Mouse (Mus musculus) liver, embryonic 15.5 days (tissue): ENCODE data around the gene Tent2. TPM values are rescaled to one million over a fixed set of nuclear protein-coding genes. Genes with fewer than 3 reads are reported as not detected.
"Not testable (repeated sequence)": the region's sequence is repeated elsewhere in the genome, so short reads cannot be mapped to it uniquely, and the experiment has no call there.

ENCODE experiments used
- ATAC-seq: fragments of 200-750 bp; cut with Nextera tagmentation; 2 replicates; pipeline ENCODE4 v1.8.0; 2017; ENCODE audit warnings: moderate number of reproducible peaks, mild to moderate bottlenecking, moderate library complexity; ENCODE audit not compliant: insufficient read depth
- H3K27ac ChIP-seq: fragments of 300-500 bp; sonication (generic); replicated peaks from 2 replicates; pipeline ENCODE4 v1.5.1; 2015; ENCODE audit warnings: mild to moderate bottlenecking, inconsistent platforms
- H3K27me3 ChIP-seq: fragments of 300-500 bp; sonication (generic); 2 replicates; pipeline ENCODE4 v1.6.1; 2015; ENCODE audit warnings: mild to moderate bottlenecking, inconsistent platforms
- H3K36me3 ChIP-seq: fragments of 300-500 bp; sonication (generic); replicated peaks from 2 replicates; pipeline ENCODE4 v1.6.1; 2015; ENCODE audit warnings: moderate library complexity, mild to moderate bottlenecking, inconsistent platforms
- H3K4me1 ChIP-seq: fragments of 300-500 bp; sonication (generic); replicated peaks from 2 replicates; pipeline ENCODE4 v1.6.1; 2015; ENCODE audit warnings: inconsistent platforms
- H3K4me2 ChIP-seq: fragments of 300-500 bp; sonication (generic); 2 replicates; pipeline ENCODE4 v1.6.1; 2015; ENCODE audit warnings: moderate library complexity, mild to moderate bottlenecking, inconsistent platforms
- H3K4me3 ChIP-seq: fragments of 300-500 bp; sonication (generic); replicated peaks from 2 replicates; pipeline ENCODE4 v1.5.1; 2015; ENCODE audit warnings: mild to moderate bottlenecking, inconsistent platforms
- H3K9ac ChIP-seq: fragments of 300-500 bp; sonication (generic); 2 replicates; pipeline ENCODE4 v1.6.1; 2015; ENCODE audit warnings: moderate library complexity, mild to moderate bottlenecking, inconsistent platforms
- H3K9me3 ChIP-seq: fragments of 300-500 bp; sonication (generic); replicated peaks from 2 replicates; pipeline ENCODE4 v1.6.1; 2016; ENCODE audit warnings: inconsistent platforms
- WGBS: fragments of 180-500 bp; shearing (Covaris S2); methylation state at CpG from one replicate; pipeline ENCODE4 v1.1.7; 2015; ENCODE audit warnings: mixed read lengths; ENCODE audit not compliant: insufficient replicate concordance; 5-methylcytosine and 5-hydroxymethylcytosine counted together
- polyA plus RNA-seq: library from polyadenylated mRNA; unstranded; fragments of >200 nt; fragmentation: Nextera tagmentation; extraction: Ambion mirVana; gene quantifications from 2 replicates; pipeline ENCODE4 v1.2.1, GENCODE M21; 2015

Tent2 gene
- polyA plus RNA-seq, 1 experiment from 2014 or later, result 33.8 TPM

DNA sequence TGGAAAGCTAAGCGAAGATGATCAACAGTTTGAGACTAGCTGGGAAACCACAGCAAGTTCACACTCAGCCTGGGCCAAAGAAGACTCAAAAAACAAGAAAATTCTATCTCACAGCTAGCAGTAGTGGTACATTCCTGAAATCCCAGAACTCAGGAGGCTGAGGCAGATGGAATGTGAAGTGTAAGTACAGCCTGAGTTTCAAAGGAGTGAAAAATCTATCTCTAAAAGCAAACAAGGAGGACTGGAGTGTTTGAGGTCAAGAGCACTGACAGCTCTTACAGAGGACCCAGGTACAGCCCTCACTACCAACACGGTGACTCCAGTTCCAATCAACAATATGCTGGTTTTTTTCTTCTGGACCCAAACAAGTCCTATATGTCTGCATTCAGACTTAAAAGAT, 2.8 kb downstream of the Tent2 start:
- no peak overlapping the region; the same call in 1 of the 2 replicates for H3K27ac ChIP-seq
- peaks cover 14% of the 10 kb centered on the region for H3K36me3 ChIP-seq
- no peak overlapping the region for H3K9ac ChIP-seq
- peaks cover 26% of the 10 kb centered on the region for H3K4me1 ChIP-seq
- ATAC-seq, result no peak
- H3K4me3 ChIP-seq, result no peak overlapping the region
- H3K9me3 ChIP-seq, result no peaks in the 10 kb centered on the region
- WGBS, result 71% methylated on average over 2 of the region's 2 CpGs
- H3K27me3 ChIP-seq, result no peaks in the 10 kb centered on the region
- H3K4me2 ChIP-seq, result peak overlapping the region; percentile 21; the same call in 1 of the 2 replicates

DNA sequence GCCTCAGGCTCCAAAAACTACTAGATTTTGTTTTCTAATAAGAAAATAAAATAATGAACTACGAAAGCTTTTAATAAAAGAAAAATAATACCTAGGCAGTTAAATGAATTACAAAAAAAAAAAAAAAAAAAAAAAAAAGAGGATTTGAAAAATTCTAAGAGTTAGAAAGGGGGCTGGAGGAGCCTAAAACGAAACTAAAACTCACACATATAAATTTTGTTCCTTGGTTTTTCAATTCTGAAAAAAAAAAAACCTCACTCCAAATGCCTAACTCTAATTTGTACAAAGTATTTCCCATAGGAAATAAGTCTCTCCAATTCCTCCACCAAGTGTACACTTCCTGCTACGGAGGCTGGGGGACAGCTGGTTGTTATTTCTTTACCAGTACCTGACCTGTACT, 3.4 kb downstream of the Tent2 start:
- Histone ChIP-seq H3K36me3 (peaks cover 18% of the 10 kb centered on the region), H3K27ac (no peak overlapping the region; the same call in 1 of the 2 replicates), H3K9ac (no peak overlapping the region), H3K4me2 (peak overlapping the region; percentile 21; the same call in 1 of the 2 replicates), H3K4me1 (peaks cover 26% of the 10 kb centered on the region), H3K9me3 (no peaks in the 10 kb centered on the region), H3K4me3 (no peak overlapping the region), H3K27me3 (no peaks in the 10 kb centered on the region)
- ATAC-seq, result no peak
- 65% methylated on average over 3 of the region's 3 CpGs for WGBS

DNA sequence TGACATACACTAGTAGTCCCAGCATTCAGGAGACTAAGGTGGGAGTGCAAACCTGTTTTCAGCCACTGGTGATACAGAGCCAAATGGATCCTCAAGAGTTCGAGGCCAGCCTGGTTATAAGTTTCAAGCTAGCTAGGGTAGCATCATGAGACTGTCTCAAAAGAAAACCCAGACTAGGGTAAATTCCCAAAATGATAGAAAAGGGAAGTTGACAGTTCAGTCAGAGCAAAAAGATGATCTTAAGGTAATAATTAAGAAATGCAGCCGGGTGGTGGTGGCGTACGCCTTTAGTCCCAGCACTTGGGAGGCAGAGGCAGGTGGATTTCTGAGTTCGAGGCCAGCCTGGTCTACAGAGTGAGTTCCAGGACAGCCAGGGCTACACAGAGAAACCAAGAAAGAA, 4.4 kb downstream of the Tent2 start:
- not testable (repeated sequence) for H3K4me3 ChIP-seq, ATAC-seq, H3K27ac ChIP-seq, H3K9me3 ChIP-seq, H3K4me2 ChIP-seq, H3K9ac ChIP-seq, H3K27me3 ChIP-seq
- Histone ChIP-seq H3K4me1 (peaks cover 24% of the 10 kb centered on the region), H3K36me3 (peaks cover 27% of the 10 kb centered on the region)
- WGBS, result 88% methylated on average over 5 of the region's 5 CpGs

DNA sequence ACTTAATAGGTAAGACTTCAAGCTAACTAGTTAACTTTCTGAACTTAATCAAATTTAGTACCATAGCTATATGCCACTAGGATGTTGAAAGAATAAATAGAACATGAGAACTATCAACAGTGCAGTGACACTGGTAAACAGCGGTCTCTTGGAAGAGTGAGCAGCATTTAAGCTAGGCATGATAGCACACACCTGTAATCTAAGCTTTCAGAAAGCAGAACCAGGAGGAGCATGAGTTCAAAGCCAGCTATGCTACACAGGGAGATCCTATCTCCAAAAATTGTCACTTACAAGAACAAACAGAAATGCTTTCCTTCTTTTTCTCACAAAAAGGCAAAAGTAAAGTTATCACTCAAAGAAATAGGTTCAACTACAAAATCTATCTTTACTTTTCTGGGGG, 11.8 kb downstream of the Tent2 start:
- Histone ChIP-seq H3K4me2 (no peak overlapping the region), H3K4me1 (peaks cover 6% of the 10 kb centered on the region), H3K27ac (no peak overlapping the region), H3K36me3 (peaks cover 35% of the 10 kb centered on the region), H3K9ac (no peak overlapping the region), H3K9me3 (no peaks in the 10 kb centered on the region), H3K4me3 (no peak overlapping the region), H3K27me3 (no peaks in the 10 kb centered on the region)
- WGBS, result 83% methylated on average over 1 of the region's 1 CpGs
- no peak for ATAC-seq

DNA sequence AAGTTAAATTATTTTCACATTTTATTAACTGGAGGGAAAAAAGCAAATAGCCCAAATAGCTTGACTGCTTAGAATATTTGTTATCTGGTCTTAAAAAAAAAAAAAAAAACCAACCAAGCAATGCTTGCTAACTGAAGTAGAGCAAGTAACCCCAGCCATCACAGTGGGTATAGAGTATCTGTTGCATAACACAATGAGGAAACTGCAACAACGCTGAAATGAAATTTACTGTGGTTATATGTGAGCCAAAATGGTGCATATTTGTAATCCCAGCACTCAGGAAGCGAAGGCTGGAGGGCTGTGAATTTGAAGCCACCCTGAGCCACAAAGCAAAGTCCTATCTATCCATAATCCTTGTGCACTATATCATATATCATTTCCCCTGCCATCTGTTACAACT, 12.7 kb downstream of the Tent2 start:
- Histone ChIP-seq H3K4me1 (peaks cover 6% of the 10 kb centered on the region), H3K36me3 (peaks cover 35% of the 10 kb centered on the region), H3K9me3 (no peaks in the 10 kb centered on the region), H3K4me3 (no peak overlapping the region), H3K9ac (no peak overlapping the region), H3K27ac (no peak overlapping the region; the same call in 1 of the 2 replicates), H3K4me2 (no peak overlapping the region), H3K27me3 (no peaks in the 10 kb centered on the region)
- WGBS, result 64% methylated on average over 2 of the region's 2 CpGs
- ATAC-seq, result no peak

DNA sequence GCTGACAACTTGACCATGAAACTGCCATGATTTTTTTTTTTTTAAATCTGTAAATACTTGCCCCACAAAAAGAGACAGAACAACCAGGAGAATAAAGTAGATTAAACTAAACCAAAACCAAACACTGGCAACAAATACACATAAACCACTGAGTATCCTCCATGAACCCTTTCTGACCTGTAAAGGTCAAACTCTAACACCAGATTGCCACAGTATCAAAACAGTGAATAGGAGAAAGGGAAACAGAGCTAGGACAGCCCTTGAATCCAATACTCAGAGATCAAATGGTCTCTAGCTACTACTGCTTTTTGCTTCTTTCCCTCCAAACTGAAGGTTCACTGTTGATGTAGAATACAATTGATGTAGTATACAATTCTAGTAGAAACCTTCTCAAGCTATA, 14.6 kb downstream of the Tent2 start:
- Histone ChIP-seq H3K9ac (no peak overlapping the region), H3K4me2 (no peak overlapping the region), H3K27ac (no peak overlapping the region), H3K27me3 (no peaks in the 10 kb centered on the region), H3K4me1 (peaks cover 6% of the 10 kb centered on the region), H3K36me3 (peaks cover 31% of the 10 kb centered on the region), H3K4me3 (no peak overlapping the region), H3K9me3 (no peaks in the 10 kb centered on the region)
- no peak for ATAC-seq

DNA sequence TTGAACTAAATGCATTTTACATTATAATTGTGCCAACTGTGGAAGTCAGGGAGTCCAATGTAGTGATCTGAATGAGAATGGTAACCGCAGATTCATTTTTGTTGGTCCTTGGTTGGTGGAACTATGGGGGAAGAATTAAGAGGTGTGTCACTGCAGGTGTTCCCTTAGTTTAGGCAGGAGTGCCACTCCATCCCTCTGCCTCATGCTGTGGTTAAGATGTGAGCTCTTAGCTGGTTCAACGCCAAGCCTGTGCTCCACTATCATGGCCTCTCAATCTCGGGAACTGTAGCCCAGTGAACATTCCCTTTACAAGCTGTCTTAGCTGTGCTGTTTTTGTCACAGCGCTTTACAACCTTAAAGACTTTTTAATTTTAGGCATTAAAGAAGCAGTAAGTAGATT, 28.9 kb downstream of the Tent2 start:
- ATAC-seq, result no peak
- Histone ChIP-seq H3K9ac (no peak overlapping the region), H3K4me3 (no peak overlapping the region), H3K27me3 (no peaks in the 10 kb centered on the region), H3K36me3 (peaks cover 39% of the 10 kb centered on the region), H3K4me1 (no peaks in the 10 kb centered on the region), H3K4me2 (no peak overlapping the region), H3K9me3 (no peaks in the 10 kb centered on the region), H3K27ac (no peak overlapping the region)
- WGBS, result 84% methylated on average over 4 of the region's 4 CpGs

DNA sequence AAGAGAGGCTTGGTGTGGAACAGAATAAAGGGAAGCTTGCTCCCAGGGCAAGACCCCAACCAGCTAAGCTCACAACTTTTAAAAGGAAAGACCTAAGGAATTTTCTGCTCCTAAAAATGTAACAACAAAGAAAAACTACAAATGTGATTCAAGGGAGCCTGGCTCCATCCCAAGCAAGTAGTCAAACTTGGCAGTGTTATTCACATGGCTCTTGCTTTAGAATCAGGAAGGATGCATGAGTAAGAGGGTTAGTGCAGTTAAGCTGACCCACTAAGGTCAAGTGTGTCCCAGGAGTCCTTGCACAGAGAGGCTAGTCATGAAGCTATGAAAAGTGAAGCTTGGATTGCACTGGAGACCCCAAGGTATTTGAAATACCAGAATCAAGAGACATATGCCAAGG, 29.7 kb downstream of the Tent2 start:
- Histone ChIP-seq H3K27ac (no peak overlapping the region), H3K36me3 (peaks cover 41% of the 10 kb centered on the region), H3K9me3 (no peaks in the 10 kb centered on the region), H3K4me2 (no peak overlapping the region), H3K27me3 (no peaks in the 10 kb centered on the region), H3K9ac (no peak overlapping the region), H3K4me1 (no peaks in the 10 kb centered on the region), H3K4me3 (no peak overlapping the region)
- no peak for ATAC-seq

DNA sequence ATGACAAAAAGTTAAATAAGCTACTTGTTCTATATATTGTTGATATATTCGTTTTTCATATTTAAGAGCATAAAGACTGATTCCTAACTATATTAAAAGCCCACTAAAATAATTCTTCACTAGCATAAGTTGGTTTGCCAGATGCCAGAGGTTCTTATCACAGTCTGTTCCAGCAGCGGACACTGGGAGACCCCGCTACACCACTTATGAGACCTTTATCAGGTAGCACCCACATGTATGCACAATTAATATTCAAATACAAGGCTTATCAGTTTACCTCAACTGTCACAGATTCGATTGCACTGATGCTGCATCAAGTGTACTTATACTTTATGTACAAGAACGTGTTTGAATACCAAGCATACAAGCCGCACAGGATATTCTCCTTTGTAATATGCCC, 33.9 kb downstream of the Tent2 start:
- Histone ChIP-seq H3K27me3 (no peaks in the 10 kb centered on the region), H3K4me3 (no peak overlapping the region), H3K36me3 (peaks cover 44% of the 10 kb centered on the region), H3K9ac (no peak overlapping the region), H3K4me2 (no peak overlapping the region), H3K9me3 (no peaks in the 10 kb centered on the region), H3K4me1 (no peaks in the 10 kb centered on the region), H3K27ac (no peak overlapping the region)
- WGBS, result 58% methylated on average over 6 of the region's 6 CpGs
- ATAC-seq, result no peak

DNA sequence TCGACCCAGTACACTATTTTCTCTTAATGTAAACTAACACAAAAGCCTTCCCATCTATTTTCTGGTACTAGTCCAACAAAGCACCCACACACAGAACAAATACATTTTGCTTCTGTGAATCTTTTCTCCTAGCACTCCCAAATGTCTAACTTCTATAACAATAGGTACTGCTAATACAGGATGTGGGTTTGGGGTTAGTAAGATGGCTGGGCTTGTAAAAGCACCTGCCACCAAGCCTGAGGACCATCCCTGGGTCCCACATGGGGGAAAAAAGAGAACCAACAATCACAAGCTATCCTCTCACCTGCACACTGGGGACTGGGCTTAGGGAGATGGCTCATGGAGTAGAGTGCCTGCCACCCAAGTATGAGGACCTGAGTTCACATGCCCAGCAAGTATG, 38.9 kb downstream of the Tent2 start:
- Histone ChIP-seq H3K4me1 (no peaks in the 10 kb centered on the region), H3K9ac (no peak overlapping the region), H3K36me3 (peaks cover 55% of the 10 kb centered on the region), H3K27ac (no peak overlapping the region), H3K9me3 (no peaks in the 10 kb centered on the region), H3K4me3 (no peak overlapping the region), H3K27me3 (no peaks in the 10 kb centered on the region), H3K4me2 (no peak overlapping the region)
- 67% methylated on average over 1 of the region's 1 CpGs for WGBS
- no peak for ATAC-seq

DNA sequence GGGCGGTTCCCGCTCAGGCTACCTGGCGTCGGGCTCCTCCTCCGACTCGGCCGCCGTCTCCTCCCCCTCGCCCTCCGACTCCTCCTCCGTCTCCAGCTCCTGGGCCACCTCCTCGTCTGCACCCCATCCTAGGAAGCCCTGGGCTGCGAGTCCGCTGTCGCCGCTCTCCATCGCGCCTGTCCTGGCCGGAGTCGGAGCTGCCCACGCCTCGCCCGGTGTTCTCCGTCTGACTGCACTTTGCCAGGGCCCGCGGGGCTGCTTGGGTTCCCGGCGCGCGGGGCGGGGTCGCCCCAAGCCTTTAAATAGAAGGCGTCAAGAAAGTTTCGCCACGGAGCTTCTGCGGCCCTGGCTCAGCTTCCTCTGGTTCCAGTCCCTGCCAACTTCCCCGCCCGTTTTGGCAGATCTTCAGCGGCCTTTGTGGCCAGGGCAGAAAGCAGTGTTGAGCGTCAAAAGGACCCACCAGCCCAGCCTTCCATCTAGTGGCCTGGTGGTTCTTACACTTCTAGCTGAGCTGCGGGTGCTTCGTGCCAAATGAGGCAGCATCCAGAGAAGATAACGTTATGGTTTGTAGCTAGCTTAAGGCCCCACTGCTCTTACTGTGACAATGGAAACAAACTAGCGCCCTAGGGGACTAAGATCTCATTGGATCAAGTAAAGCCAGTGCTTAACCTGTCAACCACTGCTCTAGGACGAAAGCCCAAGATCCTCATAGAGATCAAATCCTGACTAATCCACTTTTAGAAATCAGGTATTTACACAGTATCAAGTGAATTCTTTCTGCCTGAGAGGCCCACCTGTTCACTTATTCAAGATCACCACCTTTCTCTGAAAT, 47.6 kb downstream of the Tent2 start, which contains the start of gene Cmya5:
Gene Cmya5, minus strand, starts transcription at position 389 of the 832 bp plus-strand sequence.
- H3K27ac ChIP-seq, result no peak within 1 kb of the TSS
- H3K36me3 ChIP-seq, result peaks cover 16% of the 10 kb centered on the region; the same call in 1 of the 2 replicates
- 0 out of 2 replicates have a peak within 1 kb of the TSS, but pooled peaks have one; percentile 11 for H3K9ac ChIP-seq
- peak; percentile 52; the same call in 1 of the 2 replicates for ATAC-seq
- no peaks in the 10 kb centered on the region for H3K9me3 ChIP-seq
- H3K4me1 ChIP-seq, result peaks cover 8% of the 10 kb centered on the region
- WGBS, result 11% methylated on average over 45 of the region's 45 CpGs
- H3K4me3 ChIP-seq, result peak within 1 kb of the TSS; percentile 48
- no peaks in the 10 kb centered on the region for H3K27me3 ChIP-seq
- peak within 1 kb of the TSS; percentile 70 for H3K4me2 ChIP-seq
